Comparison of ENCODE assay signal across 28 mouse cellular contexts in the genomic region with DNA sequence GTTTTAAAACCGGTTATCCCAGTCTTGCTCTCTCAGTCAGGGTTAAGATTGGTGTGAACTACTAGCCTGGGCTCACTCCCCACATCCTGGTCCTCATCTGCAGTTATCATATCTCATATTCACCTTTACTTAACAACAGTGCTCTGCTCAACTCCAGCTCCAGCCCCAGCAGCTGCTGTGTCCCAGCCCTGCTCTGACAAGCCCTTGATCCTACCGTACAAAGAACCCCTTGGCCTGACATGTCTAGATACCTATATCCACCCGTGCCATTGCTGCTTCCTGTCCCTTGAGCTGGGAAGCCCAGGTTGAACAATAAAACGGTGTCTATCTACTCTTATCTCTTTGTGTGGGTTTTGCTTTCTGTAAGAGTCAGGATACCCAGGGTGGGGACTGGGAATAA. TPM values are rescaled to one million over a fixed set of nuclear protein-coding genes. Genes with fewer than 3 reads are reported as not detected.
DNase-seq lines count a peak whose midpoint lies in the region; ATAC-seq and TF ChIP-seq lines count a peak whose summit lies in the region.
"Had no signal": no experiment of that assay in that cellular context is flagged by ENCODE, and none has a peak within 500 bp of the region (broad histone marks: within the 10 kb centered on the region; RNA-seq: fewer than 3 reads in every experiment).

No protein-coding gene starts in this region.

- H3K4me2 ChIP-seq in intestine, embryonic 14.5 days (ENCODE audit: low read length): no peak overlapping the region
- no peak overlapping the region for H3K4me2 ChIP-seq in intestine, postnatal 0 days (replicated peaks; ENCODE audit: low read depth)
- H3K4me2 ChIP-seq in stomach, postnatal 0 days (replicated peaks; ENCODE audit: low read depth): no peak overlapping the region
- H3K4me2 ChIP-seq in liver, embryonic 11.5 days: no peak overlapping the region
- H3K4me2 ChIP-seq: embryonic facial prominence, embryonic 12.5 days; forebrain, embryonic 13.5 days; forebrain, embryonic 15.5 days had no signal

- no peaks in the 10 kb centered on the region for H3K36me3 ChIP-seq in intestine, embryonic 14.5 days (ENCODE audit: control insufficient read depth, insufficient read depth, low read length)
- no peaks in the 10 kb centered on the region for H3K36me3 ChIP-seq in intestine, postnatal 0 days (ENCODE audit: control insufficient read depth, insufficient read depth)
- no peaks in the 10 kb centered on the region for H3K36me3 ChIP-seq in stomach, postnatal 0 days (ENCODE audit: control insufficient read depth, insufficient read depth, low read length)
- no peaks in the 10 kb centered on the region for H3K36me3 ChIP-seq in liver, embryonic 11.5 days (ENCODE audit: control insufficient read depth, insufficient read depth, low read length)
- H3K36me3 ChIP-seq: embryonic facial prominence, embryonic 10.5 days; embryonic facial prominence, embryonic 12.5 days; forebrain, embryonic 15.5 days; G1E had no signal

- no peak overlapping the region for H3K4me3 ChIP-seq in intestine, embryonic 14.5 days (ENCODE audit: low read depth, low read length)
- no peak overlapping the region for H3K4me3 ChIP-seq in intestine, postnatal 0 days (ENCODE audit: low read depth, low read length)
- H3K4me3 ChIP-seq in stomach, postnatal 0 days (ENCODE audit: low read depth, low read length): no peak overlapping the region
- no peak overlapping the region for H3K4me3 ChIP-seq in liver, embryonic 11.5 days (ENCODE audit: low read depth, low read length)
- H3K4me3 ChIP-seq: embryonic facial prominence, embryonic 10.5 days; embryonic facial prominence, embryonic 12.5 days; forebrain, embryonic 13.5 days; forebrain, embryonic 15.5 days had no signal

- H3K27me3 ChIP-seq in intestine, embryonic 14.5 days (replicated peaks; ENCODE audit: control insufficient read depth, insufficient read depth, low read length): no peaks in the 10 kb centered on the region
- H3K27me3 ChIP-seq in intestine, postnatal 0 days (replicated peaks; ENCODE audit: control insufficient read depth, insufficient read depth, low read length): no peaks in the 10 kb centered on the region
- no peaks in the 10 kb centered on the region for H3K27me3 ChIP-seq in stomach, postnatal 0 days (ENCODE audit: control insufficient read depth, insufficient read depth, low read length)
- no peaks in the 10 kb centered on the region for H3K27me3 ChIP-seq in liver, embryonic 11.5 days (replicated peaks; ENCODE audit: control insufficient read depth, insufficient read depth, low read length)
- H3K27me3 ChIP-seq: embryonic facial prominence, embryonic 12.5 days; forebrain, embryonic 13.5 days; forebrain, embryonic 15.5 days; Patski had no signal

- no peak overlapping the region for H3K9ac ChIP-seq in intestine, embryonic 14.5 days (ENCODE audit: low read length)
- H3K9ac ChIP-seq in intestine, postnatal 0 days (ENCODE audit: low read depth, low read length): no peak overlapping the region
- H3K9ac ChIP-seq in stomach, postnatal 0 days (ENCODE audit: low read length): no peak overlapping the region
- no peak overlapping the region for H3K9ac ChIP-seq in liver, embryonic 11.5 days (ENCODE audit: low read depth, low read length)
- H3K9ac ChIP-seq: embryonic facial prominence, embryonic 12.5 days; forebrain, embryonic 13.5 days; forebrain, embryonic 15.5 days had no signal

- H3K9me3 ChIP-seq in intestine, embryonic 14.5 days (ENCODE audit: control insufficient read depth, low read length): no peaks in the 10 kb centered on the region
- H3K9me3 ChIP-seq in intestine, postnatal 0 days (ENCODE audit: control insufficient read depth): no peaks in the 10 kb centered on the region
- H3K9me3 ChIP-seq in stomach, postnatal 0 days (ENCODE audit: control insufficient read depth, low read length): no peaks in the 10 kb centered on the region
- no peaks in the 10 kb centered on the region for H3K9me3 ChIP-seq in liver, embryonic 11.5 days (ENCODE audit: control insufficient read depth, low read length)
- H3K9me3 ChIP-seq: embryonic facial prominence, embryonic 10.5 days; embryonic facial prominence, embryonic 12.5 days; forebrain, embryonic 13.5 days; forebrain, embryonic 15.5 days; G1E had no signal

- TF ChIP-seq CTCF in intestine, postnatal 0 days (IDR thresholded peaks at IDR 0.05; ENCODE audit: low read depth): no peak
- TF ChIP-seq CTCF in stomach, postnatal 0 days (IDR thresholded peaks at IDR 0.05; ENCODE audit: low read depth): no peak

- TF ChIP-seq EP300 in stomach, postnatal 0 days (optimal IDR thresholded peaks at IDR 0.05): no peak

- WGBS in intestine, embryonic 14.5 days: 43% methylated on average over 4 of the region's 4 CpGs
- 31% methylated on average over 4 of the region's 4 CpGs for WGBS in intestine, postnatal 0 days
- 28% methylated on average over 4 of the region's 4 CpGs for WGBS in stomach, postnatal 0 days
- WGBS in liver, embryonic 11.5 days: 39% methylated on average over 4 of the region's 4 CpGs

- no peak for DNase-seq in intestine, embryonic 14.5 days (ENCODE audit: low spot score)
- no peak for DNase-seq in stomach, postnatal 0 days (ENCODE audit: low spot score)
- no peak for DNase-seq in liver, embryonic 11.5 days (ENCODE audit: low spot score)
- no peak for DNase-seq in frontal cortex, postnatal 10 days (ENCODE audit: low spot score in 2 of 2)
- DNase-seq: adrenal gland, adult 8-10 months; adrenal gland, postnatal 14 days; adrenal gland, postnatal 36 days; B cell, adult 2 months; cerebellum, adult 11-12 months; cerebellum, adult 2 months; cerebellum, adult 9-10 months; cerebellum, postnatal 10 days; cerebellum, postnatal 25 days had no signal

- H3K27ac ChIP-seq in intestine, embryonic 14.5 days (ENCODE audit: low read depth): no peak overlapping the region
- no peak overlapping the region for H3K27ac ChIP-seq in intestine, postnatal 0 days (ENCODE audit: low read depth, low read length)
- H3K27ac ChIP-seq in stomach, postnatal 0 days (replicated peaks): 0 out of 2 replicates have a peak overlapping the region, but pooled peaks have one; percentile 8
- no peak overlapping the region for H3K27ac ChIP-seq in liver, embryonic 11.5 days (ENCODE audit: low read depth, low read length)
- H3K27ac ChIP-seq: embryonic facial prominence, embryonic 10.5 days; embryonic facial prominence, embryonic 12.5 days; forebrain, embryonic 13.5 days; forebrain, embryonic 15.5 days had no signal

- H3K4me1 ChIP-seq in intestine, embryonic 14.5 days (replicated peaks; ENCODE audit: control insufficient read depth, insufficient read depth, low read length): no peaks in the 10 kb centered on the region
- H3K4me1 ChIP-seq in intestine, postnatal 0 days (replicated peaks; ENCODE audit: control insufficient read depth, insufficient read depth, low read length): no peaks in the 10 kb centered on the region
- H3K4me1 ChIP-seq in stomach, postnatal 0 days (replicated peaks; ENCODE audit: control insufficient read depth, insufficient read depth): no peaks in the 10 kb centered on the region
- no peaks in the 10 kb centered on the region for H3K4me1 ChIP-seq in liver, embryonic 11.5 days (replicated peaks; ENCODE audit: control insufficient read depth, insufficient read depth, low read length)
- H3K4me1 ChIP-seq: embryonic facial prominence, embryonic 10.5 days; embryonic facial prominence, embryonic 12.5 days; forebrain, embryonic 13.5 days; forebrain, embryonic 15.5 days had no signal

- ATAC-seq in intestine, embryonic 14.5 days (replicated peaks; ENCODE audit: low FRiP score, low TSS enrichment, low read depth): peak; percentile 41; the same call in 1 of the 2 replicates
- no peak for ATAC-seq in intestine, postnatal 0 days
- ATAC-seq in megakaryocyte-erythroid progenitor cell, adult 5-6 weeks (replicated peaks; ENCODE audit: low FRiP score, low TSS enrichment, poor library complexity, severe bottlenecking): 0 out of 2 replicates have a peak, but pooled peaks have one; percentile 41
- ATAC-seq in stomach, postnatal 0 days (ENCODE audit: low FRiP score, low TSS enrichment): no peak
- no peak for ATAC-seq in liver, embryonic 11.5 days (replicated peaks; ENCODE audit: low FRiP score)
- ATAC-seq: activated CD4-positive, CD25-positive, alpha-beta regulatory T cell, adult 4 months; CD4-positive, CD25-positive, alpha-beta regulatory T cell, adult 4 months; forebrain, embryonic 13.5 days; forebrain, embryonic 15.5 days; Patski had no signal

RNA-seq across cellular contexts. Expression of a gene that starts 2.0 kb away (rescaled TPM):
- 0.22 and 0.60 TPM in 2 replicates for polyA plus RNA-seq in intestine, embryonic 14.5 days (2014; fragmentation: Nextera tagmentation; extraction: Ambion mirVana)
- 0.52 and 0.92 TPM in 2 replicates for polyA plus RNA-seq in intestine, postnatal 0 days (2015; fragmentation: Nextera tagmentation; extraction: Ambion mirVana)
- total RNA-seq in megakaryocyte-erythroid progenitor cell, adult 5-6 weeks (2014; fragmentation: Nextera tagmentation): 2.1 TPM in 1 of 2 replicates, not detected in the other
- total RNA-seq in megakaryocyte-erythroid progenitor cell, adult 5-6 weeks (2017): not detected in 2 replicates
- polyA plus RNA-seq in stomach, postnatal 0 days (2015; fragmentation: Nextera tagmentation; extraction: Ambion mirVana): 0.11 and 0.23 TPM in 2 replicates
- polyA plus RNA-seq in liver, embryonic 11.5 days (2014; fragmentation: Nextera tagmentation; extraction: Ambion mirVana): 0.10 TPM in 1 of 2 replicates, not detected in the other
- total RNA-seq: adrenal gland, adult 18-20 months; adrenal gland, adult 8-10 months; adrenal gland, postnatal 14 days; adrenal gland, postnatal 36 days; CH12.LX; G1E had no signal
- polyA plus RNA-seq: activated CD4-positive, CD25-positive, alpha-beta regulatory T cell, adult 4 months; CD4-positive, CD25-positive, alpha-beta regulatory T cell, adult 4 months; cerebellum, adult 2 months; cortical plate, adult 2 months; embryonic facial prominence, embryonic 14.5 days; forebrain, embryonic 11.5 days; forebrain, embryonic 13.5 days; forebrain, embryonic 15.5 days; G1E; Patski had no signal

RNA-seq across cellular contexts. Expression of a gene that starts 7.4 kb away (rescaled TPM):
- polyA plus RNA-seq in intestine, embryonic 14.5 days (2014; fragmentation: Nextera tagmentation; extraction: Ambion mirVana): 2.8 and 3.4 TPM in 2 replicates
- 1.6 and 2.7 TPM in 2 replicates for polyA plus RNA-seq in intestine, postnatal 0 days (2015; fragmentation: Nextera tagmentation; extraction: Ambion mirVana)
- 49.9 and 86.7 TPM in 2 replicates for total RNA-seq in megakaryocyte-erythroid progenitor cell, adult 5-6 weeks (2014; fragmentation: Nextera tagmentation)
- 41.8 and 53.8 TPM in 2 replicates for total RNA-seq in megakaryocyte-erythroid progenitor cell, adult 5-6 weeks (2017)
- 0.62 and 0.79 TPM in 2 replicates for polyA plus RNA-seq in stomach, postnatal 0 days (2015; fragmentation: Nextera tagmentation; extraction: Ambion mirVana)
- 3.5 and 3.8 TPM in 2 replicates for polyA plus RNA-seq in liver, embryonic 11.5 days (2014; fragmentation: Nextera tagmentation; extraction: Ambion mirVana)
- total RNA-seq: adrenal gland, postnatal 14 days; CH12.LX; G1E had no signal
- polyA plus RNA-seq: cortical plate, adult 2 months; embryonic facial prominence, embryonic 10.5 days; forebrain, embryonic 11.5 days; forebrain, embryonic 13.5 days; forebrain, embryonic 15.5 days; G1E had no signal

RNA-seq across cellular contexts. Expression of a gene that starts 11.1 kb away (rescaled TPM):
- polyA plus RNA-seq in intestine, embryonic 14.5 days (2014; fragmentation: Nextera tagmentation; extraction: Ambion mirVana): not detected in 2 replicates
- polyA plus RNA-seq in intestine, postnatal 0 days (2015; fragmentation: Nextera tagmentation; extraction: Ambion mirVana): not detected in 2 replicates
- total RNA-seq in megakaryocyte-erythroid progenitor cell, adult 5-6 weeks (2014; fragmentation: Nextera tagmentation): not detected in 2 replicates
- total RNA-seq in megakaryocyte-erythroid progenitor cell, adult 5-6 weeks (2017): not detected in 2 replicates
- polyA plus RNA-seq in stomach, postnatal 0 days (2015; fragmentation: Nextera tagmentation; extraction: Ambion mirVana): not detected in 2 replicates
- not detected in 2 replicates for polyA plus RNA-seq in liver, embryonic 11.5 days (2014; fragmentation: Nextera tagmentation; extraction: Ambion mirVana)
- total RNA-seq: adrenal gland, adult 18-20 months; adrenal gland, adult 8-10 months; adrenal gland, postnatal 14 days; adrenal gland, postnatal 36 days; CH12.LX; G1E had no signal
- polyA plus RNA-seq: CD4-positive, CD25-positive, alpha-beta regulatory T cell, adult 4 months; cerebellum, adult 2 months; cortical plate, adult 2 months; embryonic facial prominence, embryonic 10.5 days; embryonic facial prominence, embryonic 12.5 days; embryonic facial prominence, embryonic 14.5 days; forebrain, embryonic 11.5 days; forebrain, embryonic 13.5 days; forebrain, embryonic 15.5 days; G1E; Patski had no signal

RNA-seq across cellular contexts. Expression of a gene that starts 14.4 kb away (rescaled TPM):
- polyA plus RNA-seq in intestine, embryonic 14.5 days (2014; fragmentation: Nextera tagmentation; extraction: Ambion mirVana): 347 and 370 TPM in 2 replicates
- 813 and 825 TPM in 2 replicates for polyA plus RNA-seq in intestine, postnatal 0 days (2015; fragmentation: Nextera tagmentation; extraction: Ambion mirVana)
- 212 and 237 TPM in 2 replicates for total RNA-seq in megakaryocyte-erythroid progenitor cell, adult 5-6 weeks (2014; fragmentation: Nextera tagmentation)
- total RNA-seq in megakaryocyte-erythroid progenitor cell, adult 5-6 weeks (2017): 396 and 426 TPM in 2 replicates
- polyA plus RNA-seq in stomach, postnatal 0 days (2015; fragmentation: Nextera tagmentation; extraction: Ambion mirVana): 513 and 521 TPM in 2 replicates
- polyA plus RNA-seq in liver, embryonic 11.5 days (2014; fragmentation: Nextera tagmentation; extraction: Ambion mirVana): 369 and 378 TPM in 2 replicates

RNA-seq across cellular contexts. Expression of a gene that starts 14.4 kb away (rescaled TPM):
- 0.39 TPM in 1 of 2 replicates, not detected in the other for polyA plus RNA-seq in intestine, embryonic 14.5 days (2014; fragmentation: Nextera tagmentation; extraction: Ambion mirVana)
- 0.23 and 0.24 TPM in 2 replicates for polyA plus RNA-seq in intestine, postnatal 0 days (2015; fragmentation: Nextera tagmentation; extraction: Ambion mirVana)
- total RNA-seq in megakaryocyte-erythroid progenitor cell, adult 5-6 weeks (2014; fragmentation: Nextera tagmentation): not detected in 2 replicates
- 4.2 TPM in 1 of 2 replicates, not detected in the other for total RNA-seq in megakaryocyte-erythroid progenitor cell, adult 5-6 weeks (2017)
- polyA plus RNA-seq in stomach, postnatal 0 days (2015; fragmentation: Nextera tagmentation; extraction: Ambion mirVana): 0.34 and 0.46 TPM in 2 replicates
- 0.37 TPM in 1 of 2 replicates, not detected in the other for polyA plus RNA-seq in liver, embryonic 11.5 days (2014; fragmentation: Nextera tagmentation; extraction: Ambion mirVana)
- total RNA-seq: CH12.LX, G1E had no signal
- polyA plus RNA-seq: activated CD4-positive, CD25-positive, alpha-beta regulatory T cell, adult 4 months; CD4-positive, CD25-positive, alpha-beta regulatory T cell, adult 4 months; forebrain, embryonic 11.5 days; forebrain, embryonic 15.5 days; G1E had no signal

Comparison
In these comparisons a context has a peak if more than half of its experiments do, and no peak if none do; other contexts are left out.
1. ATAC-seq: peak in intestine, embryonic 14.5 days (single experiment) and megakaryocyte-erythroid progenitor cell, adult 5-6 weeks (single experiment); none in intestine, postnatal 0 days (single experiment), stomach, postnatal 0 days (single experiment) and liver, embryonic 11.5 days (single experiment).